Mouse (Mus musculus): Measurements from ENCODE around the gene 1700016H13Rik. TPM values are rescaled to one million over a fixed set of nuclear protein-coding genes. Genes with fewer than 3 reads are reported as not detected.

Gene 1700016H13Rik
- polyA plus RNA-seq, 1 experiment from 2014 or later, result 0.31 TPM

Other genes starting within 250 kb of the 1700016H13Rik start
- gene Ptpn13, start 230.8 kb downstream of the 1700016H13Rik start, polyA plus RNA-seq (2016; fragmentation: Nextera tagmentation; extraction: Ambion mirVana), result 15.6 and 18.8 TPM in 2 replicates
- gene Slc10a6, start 26.6 kb downstream of the 1700016H13Rik start, polyA plus RNA-seq (2016; fragmentation: Nextera tagmentation; extraction: Ambion mirVana), result not detected in 2 replicates
- 4.0 and 5.5 TPM in 2 replicates for gene Aff1, start 36.4 kb upstream of the 1700016H13Rik start, polyA plus RNA-seq (2016; fragmentation: Nextera tagmentation; extraction: Ambion mirVana)

Data from embryonic facial prominence, embryonic 10.5 days (tissue).